Mouse (Mus musculus): ENCODE results near the gene Stum. TPM values are rescaled to one million over a fixed set of nuclear protein-coding genes. Genes with fewer than 3 reads are reported as not detected.

The Stum gene
- polyA plus RNA-seq, 1 experiment = 0.69 TPM

DNA sequence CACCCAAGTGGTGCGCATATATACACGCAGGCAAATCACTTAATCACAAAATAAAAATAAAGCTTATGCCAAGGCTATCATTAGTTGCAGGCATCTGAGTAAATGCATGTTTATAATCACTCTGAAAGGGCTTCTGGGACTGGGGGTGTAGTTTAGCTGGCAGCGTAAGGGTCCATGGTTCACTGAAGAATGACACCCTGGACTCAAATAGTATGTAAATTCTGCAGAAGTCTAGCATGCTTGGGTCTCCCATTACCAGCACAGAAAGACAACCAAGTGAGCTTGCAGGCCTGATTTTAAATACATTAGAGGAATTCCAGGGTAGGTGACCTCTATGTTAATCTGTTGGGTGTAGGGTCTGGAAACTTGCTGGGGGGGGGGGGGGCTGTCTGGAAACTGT is 16.5 kb upstream of the Stum start:
- Histone ChIP-seq H3K27ac (ENCODE audit: insufficient read depth, low read depth, low read length) (no peak overlapping the region), H3K36me3 (ENCODE audit: control insufficient read depth, insufficient read depth, low read length) (no peaks in the 10 kb centered on the region)
- 93% methylated on average over 3 of the region's 3 CpGs for WGBS

DNA sequence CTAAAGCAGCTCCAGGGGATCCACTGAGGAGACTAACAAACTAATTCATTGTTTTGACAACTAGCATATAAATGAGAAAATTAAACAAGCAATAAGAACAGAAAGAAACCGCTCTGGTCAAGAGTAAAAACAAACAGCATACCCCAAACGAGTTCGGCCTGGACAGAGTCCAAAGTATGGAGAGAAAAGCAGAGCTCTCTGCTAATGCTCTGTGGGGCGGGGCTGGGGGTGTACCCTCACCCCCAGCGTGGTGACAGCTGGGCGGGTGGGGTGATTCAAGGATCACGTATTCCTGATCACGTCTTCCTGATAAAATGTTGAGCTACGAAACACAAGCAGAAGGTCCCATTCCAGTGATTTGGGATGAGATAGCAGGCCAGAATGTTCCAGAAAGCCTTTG is 9.5 kb upstream of the Stum start:
- TF ChIP-seq POLR2A (IDR thresholded peaks at IDR 0.05; ENCODE audit: low read depth, low read length) (no peak), CTCF (conservative IDR thresholded peaks at IDR 0.05; ENCODE audit: insufficient read depth, insufficient read length, low read depth, low read length) (no peak)
- H3K4me3 ChIP-seq (ENCODE audit: insufficient read depth, low read depth, low read length) = no peak overlapping the region
- no peaks in the 10 kb centered on the region for H3K27me3 ChIP-seq (replicated peaks; ENCODE audit: control insufficient read depth, insufficient read depth, low read length)
- no peaks in the 10 kb centered on the region for H3K4me1 ChIP-seq (ENCODE audit: control insufficient read depth, insufficient read depth, low read length)
- 43% methylated on average over 9 of the region's 9 CpGs for WGBS
- no peak for DNase-seq
- H3K27ac ChIP-seq (ENCODE audit: insufficient read depth, low read depth, low read length) = no peak overlapping the region
- H3K36me3 ChIP-seq (ENCODE audit: control insufficient read depth, insufficient read depth, low read length) = no peaks in the 10 kb centered on the region

More for the DNA sequence above, 16.5 kb upstream of the Stum start:
- TF ChIP-seq POLR2A (IDR thresholded peaks at IDR 0.05; ENCODE audit: low read depth, low read length) = no peak
- TF ChIP-seq CTCF (conservative IDR thresholded peaks at IDR 0.05; ENCODE audit: insufficient read depth, insufficient read length, low read depth, low read length) = no peak
- H3K4me3 ChIP-seq (ENCODE audit: insufficient read depth, low read depth, low read length) = no peak overlapping the region
- H3K4me1 ChIP-seq (ENCODE audit: control insufficient read depth, insufficient read depth, low read length) = no peaks in the 10 kb centered on the region
- DNase-seq = no peak
- H3K27me3 ChIP-seq (replicated peaks; ENCODE audit: control insufficient read depth, insufficient read depth, low read length) = no peaks in the 10 kb centered on the region

DNA sequence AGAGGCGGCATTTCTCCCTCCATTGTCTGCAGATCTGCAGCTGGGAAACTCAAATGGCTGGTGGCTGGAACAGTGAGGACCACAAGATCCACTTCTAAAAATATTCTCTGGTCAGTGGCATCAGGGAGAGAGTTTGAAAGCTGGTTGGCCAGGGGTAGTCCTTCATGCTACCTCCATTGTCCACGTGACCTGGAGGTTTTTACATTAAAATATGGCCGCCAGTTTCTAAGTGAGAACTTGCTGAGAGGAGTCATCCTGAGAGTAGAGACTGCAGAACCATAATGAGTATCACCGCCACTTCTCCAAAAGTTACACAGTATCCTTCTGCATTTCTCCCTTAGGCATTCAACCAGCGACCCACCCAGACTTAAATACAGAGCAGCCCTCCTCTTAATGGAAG is 2.0 kb upstream of the Stum start:
- Histone ChIP-seq H3K4me3 (ENCODE audit: insufficient read depth, low read depth, low read length) (no peak overlapping the region), H3K27ac (ENCODE audit: insufficient read depth, low read depth, low read length) (no peak overlapping the region), H3K36me3 (ENCODE audit: control insufficient read depth, insufficient read depth, low read length) (no peaks in the 10 kb centered on the region), H3K4me1 (ENCODE audit: control insufficient read depth, insufficient read depth, low read length) (no peaks in the 10 kb centered on the region), H3K27me3 (replicated peaks; ENCODE audit: control insufficient read depth, insufficient read depth, low read length) (no peaks in the 10 kb centered on the region)
- TF ChIP-seq POLR2A (IDR thresholded peaks at IDR 0.05; ENCODE audit: low read depth, low read length) = no peak
- TF ChIP-seq CTCF (conservative IDR thresholded peaks at IDR 0.05; ENCODE audit: insufficient read depth, insufficient read length, low read depth, low read length) = no peak
- no peak for DNase-seq
- 89% methylated on average over 5 of the region's 5 CpGs for WGBS

DNA sequence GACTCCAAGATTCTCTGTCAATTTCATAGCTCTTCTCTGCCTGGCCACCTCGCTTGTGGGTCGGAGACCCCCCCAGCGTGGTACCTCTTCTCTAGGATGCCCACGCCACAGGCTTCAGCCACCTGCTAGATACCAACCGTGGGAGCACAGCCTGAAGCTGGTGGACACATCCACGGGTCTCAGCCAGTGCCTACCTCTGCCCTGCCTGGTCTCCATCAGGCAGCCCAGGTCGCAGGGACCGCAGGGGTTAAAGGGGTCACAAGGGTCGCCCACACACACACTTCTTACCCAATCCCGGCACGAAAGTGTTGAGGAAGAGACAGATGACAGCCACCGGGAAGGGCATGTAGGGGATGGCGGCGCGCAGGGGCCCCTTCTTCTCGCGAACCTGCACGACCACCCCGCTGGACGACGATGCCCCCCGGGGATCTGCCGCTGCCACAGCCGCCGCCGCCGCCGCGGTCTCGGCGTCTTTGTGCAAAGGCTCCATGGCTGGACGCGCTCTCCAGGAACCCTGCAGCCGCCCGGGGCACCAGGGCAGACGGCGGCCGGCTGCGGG is 385 bp downstream of the Stum start:
- Histone ChIP-seq H3K4me1 (ENCODE audit: control insufficient read depth, insufficient read depth, low read length) (no peaks in the 10 kb centered on the region), H3K27ac (ENCODE audit: insufficient read depth, low read depth, low read length) (no peak overlapping the region), H3K4me3 (ENCODE audit: insufficient read depth, low read depth, low read length) (no peak overlapping the region), H3K36me3 (ENCODE audit: control insufficient read depth, insufficient read depth, low read length) (no peaks in the 10 kb centered on the region), H3K27me3 (replicated peaks; ENCODE audit: control insufficient read depth, insufficient read depth, low read length) (no peaks in the 10 kb centered on the region)
- no peak for DNase-seq
- TF ChIP-seq POLR2A (IDR thresholded peaks at IDR 0.05; ENCODE audit: low read depth, low read length) (no peak), CTCF (conservative IDR thresholded peaks at IDR 0.05; ENCODE audit: insufficient read depth, insufficient read length, low read depth, low read length) (no peak)
- WGBS = 3% methylated on average over 39 of the region's 39 CpGs

DNA sequence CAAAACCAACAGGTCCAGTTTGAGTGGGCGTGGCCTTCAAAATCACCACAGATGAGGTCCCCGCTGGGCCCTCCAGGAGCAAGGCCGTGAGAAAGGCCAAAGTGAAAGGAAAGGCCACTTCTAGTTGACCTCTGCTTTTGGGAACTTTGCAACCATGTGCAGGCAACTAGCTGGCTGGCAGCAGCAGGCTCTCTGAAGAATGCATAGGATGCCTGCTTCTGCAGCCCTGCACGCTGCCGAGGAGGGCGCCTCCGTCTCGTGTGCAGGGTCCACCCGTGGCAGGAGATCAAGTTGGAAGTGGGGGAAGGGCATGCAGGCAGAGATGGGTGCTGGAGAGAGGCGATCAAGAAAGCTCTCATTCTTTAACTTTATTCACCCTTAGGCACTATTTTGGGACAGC is 1.3 kb downstream of the Stum start:
- no peak overlapping the region for H3K4me3 ChIP-seq (ENCODE audit: insufficient read depth, low read depth, low read length)
- H3K27ac ChIP-seq (ENCODE audit: insufficient read depth, low read depth, low read length) = no peak overlapping the region
- DNase-seq = no peak
- no peaks in the 10 kb centered on the region for H3K36me3 ChIP-seq (ENCODE audit: control insufficient read depth, insufficient read depth, low read length)
- no peaks in the 10 kb centered on the region for H3K27me3 ChIP-seq (replicated peaks; ENCODE audit: control insufficient read depth, insufficient read depth, low read length)
- WGBS = 26% methylated on average over 10 of the region's 10 CpGs
- no peaks in the 10 kb centered on the region for H3K4me1 ChIP-seq (ENCODE audit: control insufficient read depth, insufficient read depth, low read length)
- TF ChIP-seq CTCF (conservative IDR thresholded peaks at IDR 0.05; ENCODE audit: insufficient read depth, insufficient read length, low read depth, low read length) (no peak), POLR2A (IDR thresholded peaks at IDR 0.05; ENCODE audit: low read depth, low read length) (no peak)

DNA sequence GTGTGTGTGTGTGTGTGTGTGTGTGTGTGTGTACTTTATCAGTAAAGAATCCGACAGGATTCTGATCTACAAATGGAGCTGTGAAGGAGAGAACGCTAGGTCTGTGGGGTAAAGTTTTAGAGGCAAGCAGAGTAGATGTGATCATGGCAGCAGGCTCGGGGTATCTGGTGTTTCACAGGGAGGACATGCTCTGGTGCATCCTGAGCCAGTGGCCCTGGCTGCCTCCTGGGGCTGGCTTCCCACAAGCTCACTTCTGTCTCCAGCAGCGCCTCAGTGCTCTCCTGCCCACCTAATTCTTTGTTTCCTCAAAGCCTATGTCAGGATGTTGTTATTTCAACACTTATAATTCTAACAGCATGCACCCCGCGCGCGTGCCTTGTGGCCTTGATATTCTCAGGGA is 2.0 kb downstream of the Stum start:
- no peak for DNase-seq
- H3K4me3 ChIP-seq (ENCODE audit: insufficient read depth, low read depth, low read length) = no peak overlapping the region
- H3K27ac ChIP-seq (ENCODE audit: insufficient read depth, low read depth, low read length) = no peak overlapping the region
- WGBS = 58% methylated on average over 8 of the region's 8 CpGs
- H3K27me3 ChIP-seq (replicated peaks; ENCODE audit: control insufficient read depth, insufficient read depth, low read length) = no peaks in the 10 kb centered on the region
- no peaks in the 10 kb centered on the region for H3K36me3 ChIP-seq (ENCODE audit: control insufficient read depth, insufficient read depth, low read length)
- no peak for TF ChIP-seq CTCF (conservative IDR thresholded peaks at IDR 0.05; ENCODE audit: insufficient read depth, insufficient read length, low read depth, low read length)
- TF ChIP-seq POLR2A (IDR thresholded peaks at IDR 0.05; ENCODE audit: low read depth, low read length) = no peak
- no peaks in the 10 kb centered on the region for H3K4me1 ChIP-seq (ENCODE audit: control insufficient read depth, insufficient read depth, low read length)

DNA sequence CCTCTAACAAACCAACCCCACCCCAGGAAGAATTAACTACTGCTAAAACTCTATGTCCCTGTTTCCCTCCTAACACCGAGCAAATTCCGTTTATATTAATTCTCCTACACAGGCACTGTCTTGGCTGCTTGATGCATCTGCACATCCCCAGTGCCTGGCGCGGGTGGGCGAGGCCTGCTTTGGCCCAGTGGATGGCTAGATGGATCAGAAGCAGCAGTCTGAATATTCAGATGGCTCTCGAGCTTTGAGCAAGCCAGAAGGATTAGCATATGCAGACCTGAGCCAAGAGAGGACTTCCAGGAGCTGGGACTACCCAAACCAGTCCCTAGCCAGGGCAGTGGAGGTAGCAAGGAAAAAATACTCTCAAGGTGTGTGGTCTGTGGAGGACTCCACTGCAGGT is 3.0 kb downstream of the Stum start:
- no peak overlapping the region for H3K4me3 ChIP-seq (ENCODE audit: insufficient read depth, low read depth, low read length)

More for the DNA sequence above, 3.0 kb downstream of the Stum start:
- Histone ChIP-seq H3K27me3 (replicated peaks; ENCODE audit: control insufficient read depth, insufficient read depth, low read length) (no peaks in the 10 kb centered on the region), H3K36me3 (ENCODE audit: control insufficient read depth, insufficient read depth, low read length) (no peaks in the 10 kb centered on the region), H3K4me1 (ENCODE audit: control insufficient read depth, insufficient read depth, low read length) (no peaks in the 10 kb centered on the region), H3K27ac (ENCODE audit: insufficient read depth, low read depth, low read length) (no peak overlapping the region)
- no peak for DNase-seq
- TF ChIP-seq POLR2A (IDR thresholded peaks at IDR 0.05; ENCODE audit: low read depth, low read length) = no peak
- no peak for TF ChIP-seq CTCF (conservative IDR thresholded peaks at IDR 0.05; ENCODE audit: insufficient read depth, insufficient read length, low read depth, low read length)
- 75% methylated on average over 6 of the region's 6 CpGs for WGBS

Measured in kidney, adult 2 months (tissue).